Comparison of ENCODE assay signal across 8 mouse cellular contexts in genomic region chr5:142877337-142878280, GRCm38 (mm10). TPM values are rescaled to one million over a fixed set of nuclear protein-coding genes. Genes with fewer than 3 reads are reported as not detected.
DNase-seq lines count a peak whose midpoint lies in the region; ATAC-seq lines count a peak whose summit lies in the region.

No protein-coding gene starts in this region.

- no peak overlapping the region for H3K4me2 ChIP-seq in intestine, embryonic 16.5 days (ENCODE audit: low read depth, low read length)

- ATAC-seq in intestine, embryonic 16.5 days = peak; percentile 74

- WGBS in intestine, embryonic 16.5 days = 28% methylated on average over 11 of the region's 11 CpGs
- WGBS in midbrain, embryonic 10.5 days = 35% methylated on average over 11 of the region's 11 CpGs

- H3K27ac ChIP-seq in intestine, embryonic 16.5 days (ENCODE audit: low read length) = no peak overlapping the region
- H3K27ac ChIP-seq in midbrain, embryonic 10.5 days (replicated peaks) = 0 out of 2 replicates have a peak overlapping the region, but pooled peaks have one; percentile 42

- peaks cover 13% of the 10 kb centered on the region; the same call in 1 of the 2 replicates for H3K36me3 ChIP-seq in intestine, embryonic 16.5 days (ENCODE audit: control insufficient read depth, insufficient read depth, low read length)
- peaks cover 80% of the 10 kb centered on the region for H3K36me3 ChIP-seq in midbrain, embryonic 10.5 days

- H3K27me3 ChIP-seq in intestine, embryonic 16.5 days (replicated peaks; ENCODE audit: control insufficient read depth, insufficient read depth, low read length) = no peaks in the 10 kb centered on the region
- H3K27me3 ChIP-seq in midbrain, embryonic 10.5 days (ENCODE audit: low read depth, poor library complexity, severe bottlenecking) = no peaks in the 10 kb centered on the region

- DNase-seq in adrenal gland, adult 18-20 months (ENCODE audit: low spot score in 2 of 2) = peak; percentile 91 to 93
- DNase-seq in embryo, embryonic 10.5 days (ENCODE audit: low spot score) = peak; percentile 88
- peak; percentile 88 for DNase-seq in gastrocnemius, postnatal 14 days
- DNase-seq in left cerebral cortex, postnatal 25 days (ENCODE audit: low spot score in 2 of 2) = peak; percentile 89 to 91
- DNase-seq in midbrain, embryonic 10.5 days (ENCODE audit: low spot score) = peak; percentile 84
- DNase-seq in right cerebral cortex, postnatal 25 days = peak; percentile 86
- DNase-seq in urinary bladder, postnatal 25 days (ENCODE audit: low spot score) = peak; percentile 90

- H3K4me1 ChIP-seq in intestine, embryonic 16.5 days (ENCODE audit: control insufficient read depth, insufficient read depth, low read length) = peaks cover 11% of the 10 kb centered on the region; the same call in 1 of the 2 replicates
- H3K4me1 ChIP-seq in midbrain, embryonic 10.5 days = peaks cover 32% of the 10 kb centered on the region

- H3K9me3 ChIP-seq in intestine, embryonic 16.5 days (ENCODE audit: control insufficient read depth, low read length) = no peaks in the 10 kb centered on the region
- H3K9me3 ChIP-seq in midbrain, embryonic 10.5 days (replicated peaks) = 0 out of 2 replicates have a peak, but pooled peaks cover 6% of the 10 kb centered on the region

- intact Hi-C loops in gastrocnemius, postnatal 14 days (cut with DNase I; ENCODE audit: low total_unique reads) = loop anchor here (2.0 to 10.0 kb wide), 3 partner anchors 107 to 187 kb away; no protein-coding TSS in a partner anchor
- intact Hi-C loops in left cerebral cortex, postnatal 25 days (cut with DNase I) = loop anchor here (2.0 kb wide), 2 partner anchors 59 to 153 kb away; no protein-coding TSS in a partner anchor

- no peak overlapping the region; the same call in 1 of the 2 replicates for H3K9ac ChIP-seq in intestine, embryonic 16.5 days (ENCODE audit: low read depth, low read length)

- no peak overlapping the region for H3K4me3 ChIP-seq in intestine, embryonic 16.5 days (ENCODE audit: low read length)
- no peak overlapping the region for H3K4me3 ChIP-seq in midbrain, embryonic 10.5 days

RNA-seq across cellular contexts. Expression of gene Fbxl18, which starts 17.6 kb away (rescaled TPM):
- total RNA-seq in adrenal gland, adult 18-20 months (2021) = 1 to 10 TPM; 8.0 to 9.5 TPM
- total RNA-seq in gastrocnemius, postnatal 14 days (2021) = 1 to 10 TPM; 5.8 to 7.1 TPM
- 7.7 and 10.3 TPM in 2 replicates for polyA plus RNA-seq in intestine, embryonic 16.5 days (2015; fragmentation: Nextera tagmentation; extraction: Ambion mirVana)
- 10 to 100 TPM; 32.5 to 33.7 TPM for total RNA-seq in left cerebral cortex, postnatal 25 days (2021)
- 23.4 and 24.6 TPM in 2 replicates for polyA plus RNA-seq in midbrain, embryonic 10.5 days (2016; fragmentation: Nextera tagmentation; extraction: Ambion mirVana)

RNA-seq across cellular contexts. Expression of gene Actb, which starts 28.9 kb away (rescaled TPM):
- 1,000 to 10,000 TPM; 2,759 to 3,567 TPM for total RNA-seq in adrenal gland, adult 18-20 months (2021)
- total RNA-seq in gastrocnemius, postnatal 14 days (2021) = 1,000 to 10,000 TPM in 1 of 2 experiments, 100 to 1,000 TPM in 1; 856 to 1,248 TPM
- polyA plus RNA-seq in intestine, embryonic 16.5 days (2015; fragmentation: Nextera tagmentation; extraction: Ambion mirVana) = 14,111 and 16,287 TPM in 2 replicates
- 1,000 to 10,000 TPM; 2,451 to 2,479 TPM for total RNA-seq in left cerebral cortex, postnatal 25 days (2021)
- 12,690 and 13,877 TPM in 2 replicates for polyA plus RNA-seq in midbrain, embryonic 10.5 days (2016; fragmentation: Nextera tagmentation; extraction: Ambion mirVana)
